Mouse (Mus musculus) R1 (cell line): Measurements from ENCODE around the gene Zfp612.
"Not testable (repeated sequence)": the region's sequence is repeated elsewhere in the genome, so short reads cannot be mapped to it uniquely, and the experiment has no call there.

Source experiments
- DNase-seq: peaks from one replicate; pipeline ENCODE4 v3.0.0-alpha.2; 2018; ENCODE audit warnings: low read depth, low spot score

The Zfp612 gene

DNA sequence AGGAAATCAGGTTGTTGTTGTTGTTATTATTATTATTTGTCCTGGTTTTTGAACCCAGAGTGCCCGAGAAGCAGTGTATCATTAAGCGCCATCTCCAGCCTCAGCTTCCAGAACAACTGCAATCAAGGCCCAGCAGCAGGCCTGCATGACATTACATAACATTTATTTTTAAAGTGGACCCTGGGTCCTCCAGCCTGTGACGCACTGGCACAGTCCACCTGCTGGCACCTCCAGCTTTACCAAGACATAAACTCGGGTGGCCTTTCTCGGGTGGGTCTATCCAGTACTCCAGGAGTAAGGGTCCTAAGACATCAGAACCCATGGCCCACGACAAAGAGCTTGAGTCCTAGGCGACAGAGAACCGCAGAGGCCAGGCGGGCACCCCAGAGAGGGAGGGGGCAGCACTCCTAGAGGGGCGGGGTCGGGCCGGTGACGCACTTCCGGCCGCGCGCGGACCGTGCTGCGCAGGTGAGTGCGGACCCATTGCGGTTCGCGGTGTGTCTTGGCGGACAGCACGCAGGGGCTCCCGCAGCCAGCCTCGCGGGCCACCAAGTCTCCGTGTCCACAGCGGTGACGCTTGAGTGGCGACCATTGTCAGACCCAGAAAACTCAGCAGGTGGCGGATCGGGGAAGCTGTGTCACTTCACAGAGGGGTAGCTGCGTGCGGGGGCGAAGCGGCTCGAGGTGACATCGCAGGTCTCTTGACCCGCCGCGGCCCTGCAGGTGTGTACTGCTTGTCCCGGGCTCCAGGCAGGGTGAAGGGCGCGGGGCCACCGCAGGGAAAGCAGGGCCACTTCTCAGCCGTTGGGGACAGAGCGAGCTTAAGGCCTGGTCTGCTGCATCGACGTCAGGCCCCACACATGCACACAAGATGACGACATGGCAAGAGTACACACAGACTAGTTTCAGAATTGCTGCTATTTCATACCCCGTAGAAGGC is at the start of gene Zfp612:
TSS of gene Zfp612 (plus strand) at position 465 of the 940 bp plus-strand sequence.
- DNase-seq = peak; percentile 69

DNA sequence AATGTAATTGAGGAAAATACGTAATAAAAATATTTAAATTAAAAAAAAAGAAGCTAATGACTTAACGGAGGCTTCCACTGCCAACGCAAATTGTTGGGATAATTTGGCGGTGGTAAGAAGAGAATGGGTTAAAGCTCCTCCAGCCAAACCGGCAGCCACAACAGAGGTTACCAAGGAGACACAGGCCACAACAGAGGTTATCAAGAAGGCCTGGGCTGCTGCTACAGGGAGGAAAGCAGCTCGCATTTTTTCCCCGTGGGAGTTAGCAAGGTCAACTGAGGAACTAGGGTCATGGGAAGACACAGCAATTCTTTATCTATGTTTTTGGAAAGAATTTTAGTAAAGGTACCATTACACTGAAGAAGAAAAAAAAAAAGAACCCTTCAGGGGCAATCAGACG is 45.8 kb upstream of the Zfp612 start:
- not testable (repeated sequence) for DNase-seq

DNA sequence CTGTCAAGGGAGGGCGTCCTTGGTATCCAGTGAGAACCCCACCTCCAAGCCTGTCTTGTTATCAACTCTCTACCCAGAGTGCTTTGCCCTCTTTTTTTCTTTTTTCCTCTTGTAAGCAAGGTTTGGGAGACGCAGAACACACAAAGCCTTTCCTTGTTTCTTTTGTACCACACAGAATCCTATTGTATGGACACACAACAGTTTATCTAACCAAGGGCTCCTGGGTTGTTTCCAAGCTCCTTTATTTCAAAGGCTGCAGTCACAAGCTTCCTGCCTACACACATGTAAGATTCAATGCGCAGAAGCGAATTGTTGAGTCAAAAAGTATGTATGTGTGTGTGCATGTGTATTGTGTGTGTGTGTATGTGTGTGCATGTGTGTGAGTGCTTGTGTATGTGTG is 45.2 kb upstream of the Zfp612 start:
- DNase-seq = no peak

DNA sequence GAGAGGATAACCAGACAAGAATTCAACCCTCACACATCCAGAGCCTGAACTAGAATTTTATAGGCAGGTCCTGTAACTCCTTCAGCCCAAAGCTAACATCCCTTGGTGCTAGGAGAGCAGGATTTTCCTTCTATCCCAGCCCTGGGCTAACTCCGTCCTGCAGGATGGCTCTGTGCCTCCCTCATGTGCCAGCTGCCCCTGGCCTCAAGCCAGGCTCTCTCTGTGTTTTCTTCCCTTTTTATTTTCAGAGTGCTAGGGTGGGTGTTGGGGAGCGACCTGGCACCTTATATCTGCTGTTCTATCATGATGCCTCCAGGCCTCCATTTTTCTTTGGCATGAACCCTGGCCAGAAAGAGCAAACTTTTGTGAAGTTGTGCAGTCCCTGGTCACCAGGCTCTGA is 43.4 kb upstream of the Zfp612 start:
- DNase-seq = no peak

DNA sequence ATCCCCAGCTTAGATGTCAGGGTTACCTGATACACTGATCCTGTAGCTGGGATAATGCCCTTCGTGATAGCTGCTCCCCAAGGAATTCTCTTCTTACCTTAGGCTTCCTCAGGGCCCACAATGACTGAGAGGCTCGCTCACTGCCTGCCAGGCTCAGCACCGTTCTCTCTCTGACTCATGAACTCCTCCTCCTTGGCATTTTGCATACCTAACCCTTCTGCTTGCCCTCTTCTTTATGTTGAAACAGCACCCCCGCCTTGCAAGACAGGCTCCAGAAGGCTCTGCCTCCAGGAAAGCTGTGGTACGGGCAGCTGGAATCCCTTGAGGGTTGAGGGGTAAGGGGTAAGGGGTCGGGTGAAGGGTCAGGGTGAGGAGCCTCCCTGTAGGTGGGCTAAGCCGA is 40.3 kb upstream of the Zfp612 start:
- no peak for DNase-seq

DNA sequence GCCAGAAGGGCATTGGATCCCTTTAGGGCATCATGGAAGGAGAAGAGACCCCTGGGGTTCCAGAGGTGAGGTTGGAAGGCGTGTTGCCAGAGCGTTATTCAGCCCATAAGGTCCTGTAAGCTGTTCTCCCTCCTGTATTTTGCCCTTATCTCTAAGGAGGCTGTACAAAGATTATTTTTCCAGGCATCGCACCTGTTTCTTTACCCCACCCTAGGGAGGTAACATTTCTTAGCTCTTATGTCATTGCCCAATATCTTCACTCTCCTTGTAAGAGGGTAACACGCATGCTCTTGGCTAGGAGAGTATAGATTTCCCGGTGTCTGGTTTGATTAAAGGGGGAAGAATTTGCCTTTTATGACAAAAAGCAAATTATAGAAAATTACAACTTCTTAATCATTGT is 39.9 kb upstream of the Zfp612 start, which contains the start of gene Chst4:
TSS of gene Chst4 (minus strand) at position 82 of the 400 bp plus-strand sequence.
- DNase-seq = no peak

DNA sequence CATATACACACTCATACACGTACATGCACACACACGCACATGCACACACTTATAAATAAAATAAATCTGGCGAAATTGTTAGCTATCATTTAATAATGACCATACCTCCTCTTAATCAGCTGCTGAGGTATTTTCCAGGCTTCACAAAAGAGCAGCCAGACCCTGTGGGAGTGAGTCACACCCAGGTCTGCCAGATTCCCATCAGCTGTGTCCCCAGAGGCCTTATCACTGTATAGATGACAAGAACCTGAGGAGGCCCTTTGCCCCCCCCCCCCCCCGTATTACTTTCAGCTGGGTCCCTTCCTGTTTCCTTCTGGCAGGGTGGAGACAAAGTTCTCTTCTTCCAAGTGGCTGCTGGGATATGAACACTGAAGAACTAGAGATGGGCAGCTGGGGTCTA is 39.0 kb upstream of the Zfp612 start:
- DNase-seq = no peak

DNA sequence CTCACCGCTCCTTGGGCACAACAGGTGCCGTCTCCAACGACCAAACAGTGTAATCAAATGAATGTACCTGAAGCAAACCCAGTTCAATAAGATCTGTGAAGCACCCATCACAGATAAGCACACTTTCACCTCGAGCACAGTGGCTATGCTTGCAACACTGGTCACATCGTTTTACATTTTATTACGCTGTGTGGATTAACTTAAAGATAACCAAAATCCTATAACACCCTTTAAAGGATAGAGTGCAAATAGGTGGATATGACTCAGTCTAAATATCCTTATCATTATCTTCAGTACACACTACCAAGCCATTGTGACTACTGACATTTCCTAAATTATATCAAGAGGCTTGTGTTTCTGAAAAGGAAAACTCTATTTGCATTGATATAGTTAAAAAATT is 28.3 kb upstream of the Zfp612 start:
- no peak for DNase-seq

DNA sequence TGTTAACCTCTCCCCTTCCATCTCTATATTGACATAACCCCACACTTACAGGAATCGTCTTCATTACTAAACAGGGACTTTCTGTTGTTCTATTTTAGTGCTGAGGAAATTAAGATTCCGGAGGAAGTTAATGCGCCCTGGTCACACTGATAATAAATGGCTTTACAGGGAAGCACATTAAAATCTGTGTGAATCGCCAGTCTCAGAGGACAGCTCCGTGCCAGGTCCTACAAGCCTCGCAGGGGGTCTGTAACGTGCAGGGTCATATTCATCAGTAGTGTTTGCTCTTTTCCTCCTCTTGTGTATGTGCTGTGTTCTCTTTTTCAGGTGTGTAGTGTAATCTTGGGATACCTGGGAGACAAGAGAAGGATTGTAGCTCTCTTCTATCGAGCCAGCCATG is 21.3 kb upstream of the Zfp612 start:
- DNase-seq = no peak

DNA sequence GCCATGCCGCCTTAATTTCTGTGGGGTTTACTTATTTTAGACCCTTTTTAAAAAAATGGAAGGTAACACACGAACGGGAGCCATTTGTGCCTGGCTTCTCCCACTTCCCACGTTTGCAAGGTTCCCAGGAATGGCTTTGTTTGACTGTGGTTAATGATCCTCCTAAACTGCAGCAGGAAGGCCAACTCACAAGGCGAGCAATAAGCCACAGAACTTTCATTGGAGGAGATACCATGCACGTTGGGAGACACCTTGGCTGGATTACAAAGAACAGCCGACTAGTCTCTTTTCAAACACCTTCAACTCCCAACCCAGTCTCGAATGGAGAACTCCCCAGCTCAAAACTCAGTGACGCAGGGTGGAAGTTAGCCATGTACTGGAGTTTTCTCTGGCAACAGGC is 15.4 kb upstream of the Zfp612 start:
- no peak for DNase-seq

DNA sequence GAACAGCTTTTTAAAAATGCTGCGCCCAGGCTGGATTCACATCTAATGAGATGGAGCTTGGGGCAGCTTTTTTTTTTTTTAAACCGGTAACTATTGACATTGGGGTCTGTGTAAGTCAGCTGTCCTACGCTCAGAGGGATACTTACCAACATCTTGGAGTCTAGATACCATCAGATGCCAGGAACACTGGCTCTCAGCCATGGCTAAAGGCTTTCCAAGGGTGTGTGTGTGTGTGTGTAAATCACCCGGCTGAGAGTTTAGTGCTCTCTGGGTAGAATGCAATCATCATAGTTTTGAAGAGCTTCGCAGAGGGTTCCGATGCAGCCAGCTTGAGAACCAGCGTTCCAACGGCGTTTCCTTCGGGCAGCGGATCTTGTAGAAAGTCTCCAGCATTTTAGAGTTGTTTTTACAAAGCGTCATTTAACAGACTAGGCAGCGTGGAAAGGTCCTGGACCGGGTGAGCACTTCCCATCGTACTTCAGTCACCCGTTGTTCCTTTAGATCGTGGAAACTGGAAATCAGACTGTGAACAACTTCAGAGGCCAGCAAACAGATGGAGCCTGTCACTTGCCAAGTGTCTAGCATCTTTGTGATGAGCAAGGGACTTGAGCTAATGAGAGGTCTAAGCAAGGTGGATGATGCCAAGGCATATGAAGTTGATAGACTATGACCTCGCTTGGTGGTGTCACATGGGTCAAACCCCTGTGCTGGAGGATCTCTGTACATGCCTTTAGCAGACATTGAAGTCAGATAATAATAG is 14.8 kb upstream of the Zfp612 start:
- DNase-seq = no peak

DNA sequence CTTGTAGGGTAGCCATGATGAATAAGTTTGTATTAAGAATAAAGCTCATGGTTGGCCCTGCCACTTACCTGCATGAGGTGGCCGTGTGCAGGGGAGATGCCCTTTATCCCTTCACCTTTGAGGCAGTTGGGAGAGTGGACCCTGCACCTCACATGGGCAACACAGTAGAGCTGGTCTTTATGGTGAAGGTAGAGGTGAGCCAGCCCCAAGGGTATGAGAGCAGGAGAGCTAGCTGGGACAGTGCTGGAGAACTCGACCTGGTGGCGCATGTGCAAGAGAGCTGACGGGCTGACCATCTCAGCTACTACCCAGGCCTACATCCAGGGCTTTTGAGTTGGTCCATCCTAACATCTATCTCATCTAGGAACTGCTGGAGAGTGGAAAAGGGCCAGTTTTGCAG is 13.9 kb upstream of the Zfp612 start:
- DNase-seq = no peak

DNA sequence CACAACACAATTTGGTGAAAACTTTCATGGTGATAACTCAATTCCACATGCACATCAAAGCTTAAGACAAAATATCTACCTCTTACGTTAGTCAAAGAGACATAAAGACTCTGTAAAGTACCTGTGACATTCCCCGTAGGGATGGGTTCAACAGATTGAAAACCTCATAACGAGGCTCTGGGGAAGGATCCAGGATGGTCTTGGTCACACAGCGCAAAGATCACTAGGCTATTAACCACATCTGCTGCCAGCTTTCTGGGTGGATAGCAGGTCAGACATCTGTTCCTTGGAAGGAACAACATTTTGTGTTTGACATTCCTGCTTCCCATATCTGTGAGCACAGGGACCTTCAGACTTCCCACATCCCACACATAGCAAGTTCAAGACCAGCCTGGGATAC is 9.8 kb upstream of the Zfp612 start:
- no peak for DNase-seq

DNA sequence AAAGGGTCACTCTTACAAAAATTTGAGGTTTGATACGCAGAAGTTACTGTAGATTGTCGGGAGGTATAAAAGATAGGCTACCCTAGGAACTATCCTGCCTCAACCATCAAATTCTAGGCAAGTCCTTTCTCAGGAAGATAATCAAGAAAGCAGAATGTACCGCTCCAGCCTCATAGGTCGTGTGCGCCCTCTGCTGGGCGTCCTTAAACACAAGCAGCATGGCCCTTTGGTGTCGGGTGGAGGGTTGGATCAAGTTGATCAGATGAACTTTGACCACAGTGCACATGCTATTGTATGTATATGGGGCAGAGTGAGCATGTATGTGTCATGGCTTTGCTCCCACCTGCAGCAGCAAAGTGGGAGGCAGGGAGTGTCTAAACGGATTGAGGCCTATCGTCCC is 7.9 kb upstream of the Zfp612 start:
- DNase-seq = peak; percentile 69

DNA sequence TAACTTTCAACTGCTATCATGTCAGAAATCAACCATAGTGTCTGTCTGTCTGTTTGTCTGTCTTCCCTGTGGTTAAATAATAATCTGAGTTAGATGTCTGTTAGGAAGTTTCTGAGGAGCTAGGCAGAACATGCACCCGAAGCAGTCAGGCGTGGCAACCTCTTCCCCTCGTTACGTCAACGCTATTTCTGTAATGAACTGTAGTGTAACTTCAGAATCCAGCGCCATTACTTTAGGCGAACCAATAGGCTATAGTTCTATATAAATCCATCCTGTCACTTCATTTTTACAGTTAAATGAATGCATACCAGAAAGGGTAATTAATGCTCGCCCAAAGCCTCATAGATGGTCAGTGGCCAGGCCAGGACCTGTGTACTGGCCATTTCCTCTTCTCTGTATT is 5.0 kb upstream of the Zfp612 start:
- DNase-seq = no peak

DNA sequence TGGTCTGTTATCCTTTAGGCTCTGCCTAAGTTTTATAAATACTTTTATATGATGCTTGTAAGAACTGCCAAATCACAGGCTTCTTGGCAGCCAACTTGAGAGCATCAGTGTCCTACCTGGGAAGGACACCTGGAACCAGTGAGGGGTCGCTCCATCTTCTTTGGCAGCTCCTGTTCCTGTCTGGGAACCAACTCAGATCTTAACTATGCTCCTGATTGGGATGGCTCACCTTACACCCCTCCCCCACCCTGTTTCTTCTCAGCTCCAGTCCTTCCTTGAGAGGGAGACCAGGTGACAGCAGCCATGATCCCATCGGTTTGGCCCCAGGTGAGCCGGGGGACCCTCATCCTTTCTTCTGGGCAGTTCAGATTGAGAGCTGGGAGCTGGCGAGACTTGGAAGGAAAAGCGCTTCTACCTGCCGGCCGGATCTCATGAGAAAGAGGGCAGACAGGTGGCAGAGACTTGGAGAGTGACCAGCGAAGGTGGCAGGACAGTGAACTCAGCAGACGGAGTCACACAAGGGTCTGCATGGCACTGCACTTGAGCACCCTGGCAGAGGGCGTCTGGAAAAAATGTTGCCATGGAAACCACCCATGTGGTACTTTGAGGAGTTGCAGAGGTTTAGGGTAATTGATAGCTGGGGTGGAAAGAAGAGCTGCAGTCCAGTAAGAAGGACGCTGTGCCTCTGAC is 3.0 kb downstream of the Zfp612 start:
- peak; percentile 40 for DNase-seq

DNA sequence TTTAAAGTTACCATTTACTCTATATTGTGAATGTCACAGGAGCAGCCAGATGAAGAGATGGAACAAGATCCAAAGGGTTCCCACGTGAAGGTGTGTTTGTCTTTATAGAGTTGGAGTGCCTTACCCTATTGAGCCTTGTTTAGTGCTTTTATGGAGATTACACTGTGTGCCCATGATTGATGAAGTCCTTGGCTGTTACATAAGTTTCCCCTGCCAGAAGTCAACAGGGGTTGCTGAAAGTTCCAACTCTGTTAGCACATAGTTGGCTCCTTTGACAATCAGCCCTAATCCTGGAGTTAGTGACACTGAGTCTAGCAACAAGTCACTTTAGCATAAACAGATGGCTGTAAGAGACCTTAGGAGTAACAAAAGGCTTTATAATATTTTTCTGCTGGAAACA is 12.3 kb downstream of the Zfp612 start:
- DNase-seq = no peak

DNA sequence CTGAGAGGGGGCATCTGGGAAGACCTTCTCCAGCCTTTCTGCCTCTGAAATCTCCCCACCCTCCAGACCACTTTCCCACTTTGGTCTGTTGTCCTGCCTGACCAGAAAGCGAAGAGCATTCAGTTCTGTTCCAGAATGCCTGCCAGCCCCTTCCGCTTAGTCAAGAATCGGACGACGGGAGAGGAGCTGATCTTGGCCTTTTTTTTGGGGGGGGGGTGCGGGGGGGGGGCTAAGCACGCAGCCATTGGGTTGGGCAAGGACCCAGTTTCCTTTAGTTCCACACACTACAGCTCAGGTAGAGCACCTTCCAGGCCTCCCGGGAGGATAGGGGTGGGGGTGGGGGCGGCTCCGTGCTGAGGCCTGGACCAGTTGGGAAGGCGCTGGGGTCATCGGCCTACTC is 21.4 kb downstream of the Zfp612 start, which contains the start of gene Gm21964:
TSS of gene Gm21964 (plus strand) at position 301 of the 400 bp plus-strand sequence.
- no peak for DNase-seq

DNA sequence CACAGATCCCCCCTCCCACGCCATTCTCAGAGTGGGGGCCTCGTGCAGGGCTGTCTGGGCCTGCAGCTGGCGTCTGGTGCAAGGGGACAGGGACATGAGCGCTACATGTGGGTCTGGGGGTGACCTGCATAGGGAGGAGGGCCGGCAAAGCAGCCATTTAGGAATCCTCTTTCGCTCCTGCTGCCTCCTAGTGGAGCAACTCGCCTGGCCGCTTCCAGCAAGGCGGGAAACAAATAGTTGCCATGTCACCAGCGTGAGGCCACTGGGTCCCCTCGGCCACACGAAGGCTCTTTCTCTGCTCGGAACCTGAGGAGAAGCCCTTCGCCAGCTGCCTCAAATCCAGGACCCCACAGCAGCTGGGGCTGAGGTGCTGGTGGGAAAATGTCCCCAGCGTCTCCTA is 22.1 kb downstream of the Zfp612 start:
- peak; percentile 59 for DNase-seq

DNA sequence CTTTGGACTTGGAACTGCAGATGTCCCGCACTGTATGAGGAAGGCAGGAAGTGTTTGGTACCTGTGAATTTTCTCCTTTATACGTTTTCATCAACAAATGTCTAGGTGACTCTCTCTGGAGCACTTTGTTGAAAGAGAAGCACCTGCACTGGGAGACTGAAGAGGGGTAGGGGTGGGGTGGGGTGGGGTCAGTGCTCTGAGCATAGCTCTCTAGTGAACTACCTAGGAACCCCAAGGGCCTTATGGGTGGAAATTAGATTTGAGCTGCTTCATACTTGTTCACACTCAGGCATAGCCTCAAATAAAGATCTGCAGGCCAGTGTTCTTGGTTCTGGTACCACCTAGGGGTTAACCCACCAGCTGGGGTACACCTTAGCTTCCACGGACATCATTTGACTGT is 23.1 kb downstream of the Zfp612 start, which contains the start of gene Gm17720:
TSS of gene Gm17720 (minus strand) at position 101 of the 400 bp plus-strand sequence.
- DNase-seq = no peak

DNA sequence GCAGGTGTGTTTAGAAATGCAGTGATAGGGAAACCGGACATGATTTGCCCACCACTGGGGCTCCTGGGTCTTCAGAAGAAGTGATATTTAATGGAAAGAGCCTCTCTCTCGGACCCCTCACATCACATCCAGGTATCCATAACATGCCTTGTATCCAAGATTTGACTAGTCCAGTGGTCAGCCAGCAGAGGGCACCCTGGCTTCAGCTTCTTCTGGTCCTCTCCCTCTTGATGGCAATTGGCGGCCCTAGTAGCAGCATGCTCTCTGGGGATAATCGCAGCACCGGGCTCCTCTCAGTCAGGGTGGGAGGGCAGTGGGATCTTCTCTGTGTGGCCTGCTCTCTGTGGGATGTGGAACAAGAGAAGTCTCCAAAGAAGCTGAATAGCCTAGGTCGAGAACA is 40.2 kb downstream of the Zfp612 start:
- DNase-seq = peak; percentile 37

DNA sequence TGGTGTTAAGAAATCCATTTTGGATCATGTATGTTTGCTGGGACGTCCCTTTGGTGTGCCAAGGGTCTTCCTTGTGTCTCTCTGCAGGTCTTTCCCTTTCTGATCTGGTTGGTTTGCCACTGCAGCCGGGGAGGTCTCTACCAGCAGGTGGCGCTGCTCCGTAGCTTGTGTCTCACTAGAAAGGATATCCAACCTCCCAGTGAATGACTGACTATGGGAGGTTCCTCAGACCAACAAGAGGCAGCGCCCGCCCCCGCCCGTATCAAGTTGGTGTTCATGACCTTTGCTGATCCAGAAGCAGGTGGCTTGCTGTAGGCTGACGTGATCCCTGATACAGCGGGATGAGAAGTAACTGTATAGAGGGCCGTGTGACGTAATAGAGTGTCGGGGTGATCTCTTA is 51.0 kb downstream of the Zfp612 start:
- DNase-seq = peak; percentile 89
